Mouse (Mus musculus) CH12.LX (cell line): ENCODE data around the gene Hic1. TPM values are rescaled to one million over a fixed set of nuclear protein-coding genes. Genes with fewer than 3 reads are reported as not detected.

Experiments
- DNase-seq: peaks from one replicate; pipeline ENCODE4 v3.0.0-alpha.2; 2013; ENCODE audit errors: extremely low read depth
- H3K27ac ChIP-seq: 2 replicates; pipeline ENCODE4 v1.5.1; 2012; ENCODE audit warnings: low read depth, mild to moderate bottlenecking, control low read depth, moderate library complexity; ENCODE audit not compliant: insufficient read depth
- H3K27me3 ChIP-seq: replicated peaks from 2 replicates; pipeline ENCODE3; 2012; ENCODE audit warnings: inconsistent platforms
- H3K36me3 ChIP-seq, 2 experiments: replicated peaks in 1 of 2; 2 replicates each; pipeline versions ENCODE3 to v1.6.1; 2012; ENCODE audit warnings: inconsistent platforms in 1 of 2, low read length in 1 of 2, mild to moderate bottlenecking in 1 of 2, mixed read lengths in 1 of 2, moderate library complexity in 1 of 2; ENCODE audit not compliant: control insufficient read depth in 1 of 2, insufficient read depth in 1 of 2
- H3K4me1 ChIP-seq, 2 experiments: 2 replicates each; pipeline ENCODE4 v1.6.1; 2012; ENCODE audit warnings: inconsistent platforms in 1 of 2, moderate library complexity in 1 of 2; ENCODE audit not compliant: insufficient read depth in 2 of 2, control insufficient read depth in 1 of 2
- H3K4me2 ChIP-seq: 2 replicates; pipeline ENCODE4 v1.6.1; 2012; ENCODE audit warnings: low read depth, mild to moderate bottlenecking, control low read depth; ENCODE audit not compliant: poor library complexity, insufficient read depth, severe bottlenecking
- H3K4me3 ChIP-seq, 3 experiments: fragments of 150-350 bp in 1 of 3; sonication (generic) in 1 of 3; replicated peaks in 1 of 3; 2 replicates each; pipeline versions ENCODE3 to v1.5.1; 2011 to 2012; ENCODE audit warnings: low read depth in 2 of 3, low read length in 2 of 3, mild to moderate bottlenecking in 2 of 3, moderate library complexity in 2 of 3, control low read depth in 1 of 3, improper control_type of control experiment in 1 of 3, inconsistent platforms in 1 of 3, mixed read lengths in 1 of 3; ENCODE audit not compliant: poor library complexity in 1 of 3
- H3K79me2 ChIP-seq: replicated peaks from 2 replicates; pipeline ENCODE4 v1.6.1; 2012; ENCODE audit warnings: mild to moderate bottlenecking, moderate library complexity; ENCODE audit not compliant: control insufficient read depth, poor library complexity, insufficient read depth, severe bottlenecking; ENCODE audit errors: extremely low read depth
- H3K9ac ChIP-seq: 2 replicates; pipeline ENCODE4 v1.6.1; 2012; ENCODE audit warnings: low read depth, mild to moderate bottlenecking, control low read depth, moderate library complexity; ENCODE audit not compliant: insufficient read depth
- H3K9me3 ChIP-seq: replicated peaks from 2 replicates; pipeline ENCODE3; 2012; ENCODE audit warnings: low read length, inconsistent platforms, mixed read lengths
- HCFC1 ChIP-seq: IDR thresholded peaks from 2 replicates; pipeline ENCODE4 v1.6.1; 2012; ENCODE audit warnings: low read depth, mild to moderate bottlenecking, inconsistent platforms, low read length, improper control_type of control experiment
- IRF4 ChIP-seq: IDR thresholded peaks from 2 replicates; pipeline ENCODE4 v1.6.1; 2014; ENCODE audit warnings: low read depth, mild to moderate bottlenecking, inconsistent platforms, low read length, improper control_type of control experiment
- JUND ChIP-seq: conservative IDR thresholded peaks from 2 replicates; pipeline ENCODE4 v1.6.1; 2011; ENCODE audit warnings: low read depth, low read length, improper control_type of control experiment
- MAFK ChIP-seq: IDR thresholded peaks from 2 replicates; pipeline ENCODE4 v1.6.1; 2011; ENCODE audit warnings: low read length, improper control_type of control experiment; ENCODE audit not compliant: insufficient replicate concordance
- MAX ChIP-seq: IDR thresholded peaks from 2 replicates; pipeline ENCODE4 v1.6.1; 2011; ENCODE audit warnings: low read length, improper control_type of control experiment
- MEF2A ChIP-seq: IDR thresholded peaks from 2 replicates; pipeline ENCODE4 v1.6.1; 2014; ENCODE audit warnings: low read depth, mild to moderate bottlenecking, inconsistent platforms, low read length, improper control_type of control experiment, borderline replicate concordance
- NELFE ChIP-seq: IDR thresholded peaks from 2 replicates; pipeline ENCODE4 v1.6.1; 2011; ENCODE audit warnings: low read depth, low read length, improper control_type of control experiment
- PAX5 ChIP-seq: IDR thresholded peaks from 2 replicates; pipeline ENCODE4 v1.6.1; 2012; ENCODE audit warnings: low read length, inconsistent platforms, mixed read lengths
- POLR2A ChIP-seq: IDR thresholded peaks from 2 replicates; pipeline ENCODE4 v1.6.1; 2011; ENCODE audit warnings: low read depth, mild to moderate bottlenecking, improper control_type of control experiment, low read length
- POLR2AphosphoS2 ChIP-seq: IDR thresholded peaks from 2 replicates; pipeline ENCODE4 v1.6.1; 2011; ENCODE audit warnings: low read depth, low read length, improper control_type of control experiment
- RAD21 ChIP-seq: IDR thresholded peaks from 2 replicates; pipeline ENCODE4 v1.6.1; 2011; ENCODE audit warnings: low read depth, mild to moderate bottlenecking, low read length, improper control_type of control experiment, moderate library complexity
- SIN3A ChIP-seq: IDR thresholded peaks from 2 replicates; pipeline ENCODE4 v1.6.1; 2012; ENCODE audit warnings: low read length, improper control_type of control experiment, inconsistent platforms
- SMC3 ChIP-seq: IDR thresholded peaks from 2 replicates; pipeline ENCODE4 v1.6.1; 2011; ENCODE audit warnings: low read depth, low read length, improper control_type of control experiment
- UBTF ChIP-seq: IDR thresholded peaks from 2 replicates; pipeline ENCODE4 v1.6.1; 2012; ENCODE audit warnings: low read depth, mild to moderate bottlenecking, inconsistent platforms, low read length, improper control_type of control experiment, moderate library complexity
- USF2 ChIP-seq: conservative IDR thresholded peaks from 2 replicates; pipeline ENCODE4 v1.6.1; 2011; ENCODE audit warnings: low read depth, low read length, improper control_type of control experiment
- ZKSCAN1 ChIP-seq: IDR thresholded peaks from 2 replicates; pipeline ENCODE4 v1.6.1; 2012; ENCODE audit warnings: low read depth, inconsistent platforms, low read length, improper control_type of control experiment, borderline replicate concordance
- dilution Hi-C: fragments of 300-500 bp; cut with MboI; formaldehyde crosslinking; loops from 2 replicates; pipeline ENCODE4 v1.14.3; 2020; ENCODE audit warnings: low sequenced_read_pairs; ENCODE audit not compliant: extremely low pct_unique_long_range_greater_than_20kb, extremely low pct_ligation_motif_present
- in situ Hi-C: fragments of 300-500 bp; cut with MboI; formaldehyde crosslinking; loops from 3 replicates; pipeline ENCODE4 v1.14.3; 2019; ENCODE audit warnings: low sequenced_read_pairs, low pct_ligation_motif_present, low pct_unique_long_range_greater_than_20kb, mixed read lengths
- polyA plus RNA-seq: library from polyadenylated mRNA; unstranded; fragments of >175 nt; gene quantifications from 2 replicates; pipeline ENCODE4 v1.2.1, GENCODE M21; 2012; ENCODE audit warnings: low read depth; ENCODE audit not compliant: insufficient read length
- total RNA-seq, 2 experiments: library from RNA; depleted of rRNA; stranded (reverse); fragments of 300-350 nt in 1 of 2; fragments of >200 nt in 1 of 2; gene quantifications; 2 replicates each; pipeline ENCODE4 v1.2.3; 2012 to 2014

The Hic1 gene
- total and polyA plus RNA-seq, 3 experiments, result 2.9 to 6.4 (median 5.7) TPM

DNA sequence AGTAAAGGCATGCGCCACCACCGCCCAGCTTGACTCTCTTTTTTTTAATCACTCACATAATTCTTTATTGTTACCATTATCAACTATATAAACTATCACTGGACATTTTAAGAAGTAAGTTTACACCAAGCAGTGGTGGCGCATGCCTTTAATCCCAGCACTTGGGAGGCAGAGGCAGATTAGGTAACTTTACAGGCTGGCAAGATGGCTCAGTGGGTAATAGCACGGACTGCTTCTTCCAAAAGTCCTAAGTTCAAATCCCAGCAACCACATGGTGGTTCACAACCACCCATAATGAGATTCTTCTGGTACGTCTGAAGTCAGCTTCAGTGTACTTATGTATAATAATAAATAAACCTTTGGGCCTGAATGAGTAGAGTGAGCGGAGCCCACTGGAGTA, 39.8 kb downstream of the Hic1 start:
- no peak overlapping the region for H3K4me3 ChIP-seq
- H3K9me3 ChIP-seq, result no peaks in the 10 kb centered on the region
- H3K36me3 ChIP-seq, result peaks cover 0 to 21% of the 10 kb centered on the region in 2 experiments
- in situ Hi-C loops, result no loop called here
- no peak for DNase-seq
- H3K9ac ChIP-seq, result no peak overlapping the region
- peaks cover 13 to 15% of the 10 kb centered on the region in 2 experiments for H3K4me1 ChIP-seq
- no peaks in the 10 kb centered on the region for H3K79me2 ChIP-seq
- no peaks in the 10 kb centered on the region for H3K27me3 ChIP-seq
- no peak for TF ChIP-seq RAD21
- no peak for TF ChIP-seq POLR2AphosphoS2
- no peak for TF ChIP-seq MEF2A
- TF ChIP-seq NELFE, result no peak
- TF ChIP-seq, all 38 proteins: peak for 0
- dilution Hi-C loops, result no loop called here
- no peak overlapping the region for H3K27ac ChIP-seq
- no peak overlapping the region for H3K4me2 ChIP-seq

- Histone ChIP-seq H3K27me3 (no peaks in the 10 kb centered on the region), H3K9me3 (no peaks in the 10 kb centered on the region), H3K4me1 (peaks cover 4 to 8% of the 10 kb centered on the region in 2 experiments; a peak in 3 of 4 replicates), H3K79me2 (no peaks in the 10 kb centered on the region), H3K36me3 (peaks cover 0 to 16% of the 10 kb centered on the region in 2 experiments), H3K4me2 (no peak overlapping the region), H3K27ac (no peak overlapping the region), H3K4me3 (no peak overlapping the region), H3K9ac (no peak overlapping the region)
- DNase-seq, result no peak
- dilution Hi-C loops (no loop called here), in situ Hi-C loops (no loop called here)
- TF ChIP-seq UBTF (no peak), IRF4 (no peak), NELFE (no peak), SMC3 (no peak), HCFC1 (no peak), MAX (no peak), ZKSCAN1 (no peak), SIN3A (no peak), POLR2A (no peak), JUND (no peak), PAX5 (no peak), RAD21 (no peak), POLR2AphosphoS2 (no peak), USF2 (no peak), MAFK (no peak)
Observed at GRCm38 (mm10) chr11:75126384-75126783, 42.9 kb downstream of the Hic1 start.
